Mouse (Mus musculus): ENCODE results near the gene Ptn. TPM values are rescaled to one million over a fixed set of nuclear protein-coding genes. Genes with fewer than 3 reads are reported as not detected.
A peak's percentile ranks its signal among the peaks of the same experiment; 100 is the strongest.

Gene Ptn
- polyA plus RNA-seq, 1 experiment from 2014 or later: 532 TPM

DNA sequence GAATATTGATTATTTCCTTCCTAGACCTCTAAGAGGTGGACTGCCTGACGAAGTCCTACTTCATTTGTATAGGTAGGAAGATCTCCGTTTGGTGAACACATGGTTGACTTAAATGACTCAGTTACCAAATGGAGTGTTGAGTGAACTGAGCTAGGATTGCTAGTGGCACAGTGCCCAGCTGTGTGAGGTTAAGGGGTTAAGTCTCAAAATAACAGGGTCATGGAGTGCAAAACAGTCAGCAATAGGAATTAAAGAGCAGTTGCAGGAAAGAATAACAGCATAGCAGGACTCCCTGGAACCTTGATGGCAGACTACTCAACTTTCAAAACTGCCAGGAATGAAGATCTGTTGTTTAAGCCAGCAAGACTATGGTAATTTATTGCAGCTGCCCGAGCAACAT, 114.5 kb downstream of the Ptn start:
- Histone ChIP-seq H3K4me1 (ENCODE audit: control insufficient read depth, insufficient read depth, low read length) (no peaks in the 10 kb centered on the region), H3K4me3 (ENCODE audit: low read depth, low read length) (no peak overlapping the region), H3K27ac (ENCODE audit: low read depth, low read length) (no peak overlapping the region), H3K27me3 (replicated peaks; ENCODE audit: control insufficient read depth, insufficient read depth, low read length) (no peaks in the 10 kb centered on the region), H3K9me3 (replicated peaks; ENCODE audit: control insufficient read depth, low read length) (no peaks in the 10 kb centered on the region), H3K4me2 (ENCODE audit: low read length) (no peak overlapping the region), H3K9ac (ENCODE audit: low read length) (no peak overlapping the region), H3K36me3 (ENCODE audit: control insufficient read depth, insufficient read depth, low read length) (no peaks in the 10 kb centered on the region)
- 55% methylated on average over 3 of the region's 3 CpGs for WGBS
- ATAC-seq: no peak
- DNase-seq (ENCODE audit: low spot score): no peak

DNA sequence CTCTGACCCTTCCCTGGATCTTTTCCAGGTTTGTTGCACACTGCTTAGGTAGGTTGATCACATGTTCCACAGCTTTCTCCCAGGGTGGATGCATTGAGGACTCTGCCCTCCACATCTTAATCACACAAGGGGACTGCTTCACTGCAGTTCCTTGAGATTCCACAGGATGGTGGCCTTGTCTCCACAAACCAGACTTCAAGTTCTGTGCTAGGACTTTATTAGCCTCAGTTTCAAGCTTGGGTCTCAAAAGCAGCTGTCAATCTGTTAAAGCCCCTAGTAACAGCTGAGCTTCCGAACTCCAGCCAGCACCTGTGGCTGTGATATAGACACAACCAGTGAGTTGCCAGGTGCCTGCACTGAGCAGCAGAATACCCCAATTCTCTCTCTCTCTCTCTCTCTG, 118.5 kb downstream of the Ptn start:
- ATAC-seq (peak; percentile 95), DNase-seq (ENCODE audit: low spot score) (peak; percentile 89)
- Histone ChIP-seq H3K4me1 (ENCODE audit: control insufficient read depth, insufficient read depth, low read length) (no peaks in the 10 kb centered on the region), H3K9me3 (replicated peaks; ENCODE audit: control insufficient read depth, low read length) (no peaks in the 10 kb centered on the region), H3K4me2 (ENCODE audit: low read length) (no peak overlapping the region), H3K27me3 (replicated peaks; ENCODE audit: control insufficient read depth, insufficient read depth, low read length) (no peaks in the 10 kb centered on the region), H3K4me3 (ENCODE audit: low read depth, low read length) (no peak overlapping the region), H3K27ac (ENCODE audit: low read depth, low read length) (no peak overlapping the region), H3K36me3 (ENCODE audit: control insufficient read depth, insufficient read depth, low read length) (no peaks in the 10 kb centered on the region), H3K9ac (ENCODE audit: low read length) (no peak overlapping the region)
- 4% methylated on average over 1 of the region's 1 CpGs for WGBS

GRCm38 (mm10) chr6:36690941-36691340, 119.1 kb downstream of the Ptn start:
- no peak overlapping the region for H3K9ac ChIP-seq (ENCODE audit: low read length)
- H3K36me3 ChIP-seq (ENCODE audit: control insufficient read depth, insufficient read depth, low read length): no peaks in the 10 kb centered on the region
- WGBS: 75% methylated on average over 4 of the region's 4 CpGs
- no peak for ATAC-seq
- no peaks in the 10 kb centered on the region for H3K27me3 ChIP-seq (replicated peaks; ENCODE audit: control insufficient read depth, insufficient read depth, low read length)
- peak; percentile 62 for DNase-seq (ENCODE audit: low spot score)
- no peak overlapping the region for H3K4me2 ChIP-seq (ENCODE audit: low read length)
- no peaks in the 10 kb centered on the region for H3K4me1 ChIP-seq (ENCODE audit: control insufficient read depth, insufficient read depth, low read length)
- no peak overlapping the region for H3K4me3 ChIP-seq (ENCODE audit: low read depth, low read length)
- H3K9me3 ChIP-seq (replicated peaks; ENCODE audit: control insufficient read depth, low read length): no peaks in the 10 kb centered on the region
- no peak overlapping the region for H3K27ac ChIP-seq (ENCODE audit: low read depth, low read length)

DNA sequence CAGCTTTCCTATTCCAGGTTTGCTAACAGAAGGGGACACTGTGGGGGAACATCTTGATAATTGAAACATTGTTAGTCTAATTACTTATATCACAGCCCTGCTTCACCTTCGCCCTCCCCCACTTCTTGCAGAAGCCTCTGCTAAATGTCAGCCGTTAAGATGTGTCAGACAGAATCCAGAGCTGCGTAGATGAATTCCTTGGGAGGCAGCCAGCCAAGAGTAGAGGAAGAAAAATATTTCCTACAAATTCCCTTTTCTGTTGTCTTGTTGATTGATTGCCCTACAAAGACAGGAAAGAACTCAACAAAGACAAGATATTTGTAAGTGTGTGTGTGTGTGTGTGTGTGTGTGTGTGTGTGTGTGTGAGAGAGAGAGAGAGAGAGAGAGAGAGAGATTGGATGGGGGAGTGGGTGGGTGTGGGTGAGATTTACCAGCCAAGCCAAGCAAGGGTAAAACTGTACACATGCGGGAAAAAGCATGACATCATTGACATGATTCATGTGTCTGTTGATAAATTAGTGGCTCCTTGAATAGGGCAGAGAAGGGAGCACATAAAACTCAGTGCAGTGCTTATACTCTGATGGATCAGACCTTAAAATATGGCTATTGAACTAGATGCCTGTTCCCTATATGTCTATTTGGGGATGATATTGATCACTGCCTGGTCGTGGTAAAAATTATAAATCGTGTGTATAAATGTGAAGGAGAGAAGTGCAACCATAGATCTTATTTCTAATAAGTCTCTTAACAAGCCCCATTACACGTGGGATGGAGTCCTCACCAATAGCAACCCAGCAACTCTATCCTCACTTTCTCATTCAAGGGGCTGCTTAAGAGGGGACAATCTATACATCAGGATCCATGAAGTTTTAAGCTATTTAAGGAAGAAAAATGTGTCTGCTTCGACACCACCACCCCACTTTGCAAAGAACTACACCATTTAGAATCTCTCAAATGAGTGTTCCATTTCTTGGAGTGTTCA, 133.0 kb downstream of the Ptn start:
- 63% methylated on average over 8 of the region's 8 CpGs for WGBS
- Histone ChIP-seq H3K36me3 (ENCODE audit: control insufficient read depth, insufficient read depth, low read length) (no peaks in the 10 kb centered on the region), H3K9ac (ENCODE audit: low read length) (no peak overlapping the region), H3K27me3 (replicated peaks; ENCODE audit: control insufficient read depth, insufficient read depth, low read length) (no peaks in the 10 kb centered on the region), H3K9me3 (replicated peaks; ENCODE audit: control insufficient read depth, low read length) (no peaks in the 10 kb centered on the region), H3K4me1 (ENCODE audit: control insufficient read depth, insufficient read depth, low read length) (peaks cover 12% of the 10 kb centered on the region; the same call in 1 of the 2 replicates), H3K4me3 (ENCODE audit: low read depth, low read length) (no peak overlapping the region), H3K4me2 (ENCODE audit: low read length) (no peak overlapping the region), H3K27ac (ENCODE audit: low read depth, low read length) (no peak overlapping the region)
- DNase-seq (ENCODE audit: low spot score) (peak; percentile 75), ATAC-seq (peak; percentile 65)

- Histone ChIP-seq H3K9me3 (replicated peaks; ENCODE audit: control insufficient read depth, low read length) (no peaks in the 10 kb centered on the region), H3K4me1 (ENCODE audit: control insufficient read depth, insufficient read depth, low read length) (peaks cover 12% of the 10 kb centered on the region; the same call in 1 of the 2 replicates), H3K4me2 (ENCODE audit: low read length) (no peak overlapping the region), H3K36me3 (ENCODE audit: control insufficient read depth, insufficient read depth, low read length) (no peaks in the 10 kb centered on the region), H3K27me3 (replicated peaks; ENCODE audit: control insufficient read depth, insufficient read depth, low read length) (no peaks in the 10 kb centered on the region), H3K27ac (ENCODE audit: low read depth, low read length) (peak overlapping the region; percentile 3; the same call in 1 of the 2 replicates), H3K4me3 (ENCODE audit: low read depth, low read length) (no peak overlapping the region), H3K9ac (ENCODE audit: low read length) (no peak overlapping the region)
- 26% methylated on average over 11 of the region's 11 CpGs for WGBS
- ATAC-seq: peak; percentile 78
- DNase-seq (ENCODE audit: low spot score): peak; percentile 61
Observed at GRCm38 (mm10) chr6:36672399-36673221, 137.4 kb downstream of the Ptn start.

DNA sequence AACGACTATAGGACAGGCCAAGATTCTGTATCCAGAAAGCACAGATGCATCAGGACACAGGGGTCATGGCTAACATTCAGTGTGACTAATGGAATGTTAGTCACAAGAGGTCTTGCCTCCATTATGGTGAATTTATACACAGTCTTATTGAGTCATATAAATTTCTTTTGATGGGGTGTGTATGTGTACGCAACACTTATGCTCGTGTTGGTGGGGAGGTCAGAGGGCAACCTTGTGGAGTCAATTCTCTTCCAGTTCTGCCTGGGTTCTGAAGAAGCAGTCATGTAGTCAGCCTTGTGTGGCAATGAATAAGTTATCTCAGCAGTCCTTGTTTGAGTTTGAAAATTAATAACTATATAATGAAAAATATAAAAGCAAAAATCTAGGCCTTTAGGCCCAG, 138.7 kb downstream of the Ptn start:
- H3K36me3 ChIP-seq (ENCODE audit: control insufficient read depth, insufficient read depth, low read length): no peaks in the 10 kb centered on the region
- ATAC-seq (no peak), DNase-seq (ENCODE audit: low spot score) (no peak)
- WGBS: 92% methylated on average over 3 of the region's 3 CpGs
- no peak overlapping the region for H3K27ac ChIP-seq (ENCODE audit: low read depth, low read length)
- no peak overlapping the region for H3K4me2 ChIP-seq (ENCODE audit: low read length)
- H3K27me3 ChIP-seq (replicated peaks; ENCODE audit: control insufficient read depth, insufficient read depth, low read length): no peaks in the 10 kb centered on the region
- no peak overlapping the region for H3K9ac ChIP-seq (ENCODE audit: low read length)
- no peak overlapping the region for H3K4me3 ChIP-seq (ENCODE audit: low read depth, low read length)
- peaks cover 9% of the 10 kb centered on the region; the same call in 1 of the 2 replicates for H3K4me1 ChIP-seq (ENCODE audit: control insufficient read depth, insufficient read depth, low read length)
- H3K9me3 ChIP-seq (replicated peaks; ENCODE audit: control insufficient read depth, low read length): no peaks in the 10 kb centered on the region

Small RNA genes within 50 kb of the gene (microRNA-seq; reads per million reads assigned to microRNA genes)
- not detected for gene Gm25111
